Mouse (Mus musculus): ENCODE measurements around the gene Mindy2. TPM values are rescaled to one million over a fixed set of nuclear protein-coding genes. Genes with fewer than 3 reads are reported as not detected.

Mindy2 gene
- polyA plus RNA-seq, 1 experiment from 2014 or later, result 21.5 TPM

GRCm38 (mm10) chr9:70678682-70679131, 21.7 kb upstream of the Mindy2 start, which contains the start of gene Adam10:
Gene Adam10 (plus strand): TSS chr9:70678997.
- Histone ChIP-seq H3K4me1 (peaks cover 15% of the 10 kb centered on the region), H3K9ac (peak within 1 kb of the TSS; percentile 99), H3K27ac (peak within 1 kb of the TSS; percentile 99), H3K9me3 (replicated peaks) (no peaks in the 10 kb centered on the region), H3K36me3 (no peaks in the 10 kb centered on the region), H3K4me2 (replicated peaks) (peak within 1 kb of the TSS; percentile 87), H3K27me3 (no peaks in the 10 kb centered on the region), H3K4me3 (peak within 1 kb of the TSS; percentile 99)
- 0% methylated on average over 48 of the region's 48 CpGs for WGBS
- ATAC-seq (ENCODE audit: low FRiP score), result peak; percentile 99

GRCm38 (mm10) chr9:70675961-70676360, 19.0 kb upstream of the Mindy2 start:
- H3K4me2 ChIP-seq (replicated peaks), result no peak overlapping the region
- no peak overlapping the region for H3K4me3 ChIP-seq
- H3K9me3 ChIP-seq (replicated peaks), result no peaks in the 10 kb centered on the region
- ATAC-seq (ENCODE audit: low FRiP score), result no peak
- peaks cover 6% of the 10 kb centered on the region for H3K4me1 ChIP-seq
- no peak overlapping the region for H3K27ac ChIP-seq
- 87% methylated on average over 5 of the region's 5 CpGs for WGBS
- no peak overlapping the region for H3K9ac ChIP-seq
- H3K36me3 ChIP-seq, result no peaks in the 10 kb centered on the region
- H3K27me3 ChIP-seq, result no peaks in the 10 kb centered on the region

- no peak overlapping the region for H3K9ac ChIP-seq
- H3K4me3 ChIP-seq, result no peak overlapping the region
- ATAC-seq (ENCODE audit: low FRiP score), result no peak
- no peaks in the 10 kb centered on the region for H3K27me3 ChIP-seq
- no peak overlapping the region for H3K4me2 ChIP-seq (replicated peaks)
- no peaks in the 10 kb centered on the region for H3K36me3 ChIP-seq
- H3K9me3 ChIP-seq (replicated peaks), result no peaks in the 10 kb centered on the region
- 0 out of 2 replicates have a peak, but pooled peaks cover 2% of the 10 kb centered on the region for H3K4me1 ChIP-seq
- H3K27ac ChIP-seq, result no peak overlapping the region
- WGBS, result 80% methylated on average over 4 of the region's 4 CpGs
Observed at GRCm38 (mm10) chr9:70675117-70675516, 18.1 kb upstream of the Mindy2 start.

DNA sequence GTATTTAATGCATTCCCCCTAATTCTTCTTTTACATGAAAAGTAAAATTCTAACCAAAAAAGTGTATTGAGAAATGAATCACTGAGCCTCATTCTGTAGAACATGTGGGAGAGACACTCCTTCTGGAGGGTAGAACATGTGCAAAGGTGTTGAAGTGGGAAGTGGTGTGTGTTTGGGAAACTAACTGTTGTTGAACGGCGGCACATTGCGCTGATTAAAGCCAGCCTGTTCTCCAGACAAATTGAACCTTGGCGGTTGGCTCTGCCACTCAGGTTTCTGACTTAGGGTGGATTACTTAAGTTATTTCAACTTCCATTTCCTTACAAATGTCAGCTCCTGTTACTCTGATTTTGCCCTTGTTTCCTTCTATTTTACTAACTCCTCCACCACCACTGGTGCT, 16.7 kb upstream of the Mindy2 start:
- no peaks in the 10 kb centered on the region for H3K9me3 ChIP-seq (replicated peaks)
- no peak overlapping the region for H3K4me3 ChIP-seq
- WGBS, result 87% methylated on average over 4 of the region's 4 CpGs
- ATAC-seq (ENCODE audit: low FRiP score), result no peak
- H3K4me2 ChIP-seq (replicated peaks), result no peak overlapping the region
- no peak overlapping the region for H3K9ac ChIP-seq
- H3K27me3 ChIP-seq, result no peaks in the 10 kb centered on the region
- no peaks in the 10 kb centered on the region for H3K36me3 ChIP-seq
- H3K4me1 ChIP-seq, result no peaks in the 10 kb centered on the region
- H3K27ac ChIP-seq, result no peak overlapping the region

- H3K4me2 ChIP-seq (replicated peaks), result no peak overlapping the region
- H3K27ac ChIP-seq, result no peak overlapping the region
- H3K4me1 ChIP-seq, result no peaks in the 10 kb centered on the region
- no peaks in the 10 kb centered on the region for H3K36me3 ChIP-seq
- no peaks in the 10 kb centered on the region for H3K9me3 ChIP-seq (replicated peaks)
- 50% methylated on average over 10 of the region's 10 CpGs for WGBS
- no peak overlapping the region for H3K4me3 ChIP-seq
- no peak overlapping the region for H3K9ac ChIP-seq
- H3K27me3 ChIP-seq, result no peaks in the 10 kb centered on the region
- ATAC-seq (ENCODE audit: low FRiP score), result no peak
Observed at GRCm38 (mm10) chr9:70671772-70672579, 15.0 kb upstream of the Mindy2 start.

DNA sequence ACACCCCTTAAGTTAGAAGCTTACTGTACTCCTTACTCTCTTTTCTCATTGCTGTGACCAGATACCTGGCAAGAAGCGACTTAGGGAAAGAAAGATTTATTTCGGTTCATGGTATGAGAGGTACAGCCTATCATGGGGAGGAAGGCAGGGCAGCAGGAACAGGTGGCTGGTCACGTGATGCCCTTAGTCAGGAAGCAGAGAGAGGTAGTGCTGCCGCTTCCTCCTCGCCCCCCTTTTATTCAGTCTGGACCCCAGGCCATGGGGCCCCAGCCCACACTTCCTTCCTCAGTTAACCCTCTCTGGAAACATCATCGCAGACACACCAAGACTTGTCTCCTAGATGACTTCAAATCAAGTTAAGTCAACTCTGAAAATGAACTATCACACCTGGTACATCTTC, 14.3 kb upstream of the Mindy2 start:
- Histone ChIP-seq H3K4me2 (replicated peaks) (no peak overlapping the region), H3K4me3 (no peak overlapping the region), H3K9ac (no peak overlapping the region), H3K27ac (no peak overlapping the region), H3K4me1 (no peaks in the 10 kb centered on the region), H3K36me3 (no peaks in the 10 kb centered on the region), H3K27me3 (no peaks in the 10 kb centered on the region), H3K9me3 (replicated peaks) (no peaks in the 10 kb centered on the region)
- 79% methylated on average over 6 of the region's 6 CpGs for WGBS
- no peak for ATAC-seq (ENCODE audit: low FRiP score)

DNA sequence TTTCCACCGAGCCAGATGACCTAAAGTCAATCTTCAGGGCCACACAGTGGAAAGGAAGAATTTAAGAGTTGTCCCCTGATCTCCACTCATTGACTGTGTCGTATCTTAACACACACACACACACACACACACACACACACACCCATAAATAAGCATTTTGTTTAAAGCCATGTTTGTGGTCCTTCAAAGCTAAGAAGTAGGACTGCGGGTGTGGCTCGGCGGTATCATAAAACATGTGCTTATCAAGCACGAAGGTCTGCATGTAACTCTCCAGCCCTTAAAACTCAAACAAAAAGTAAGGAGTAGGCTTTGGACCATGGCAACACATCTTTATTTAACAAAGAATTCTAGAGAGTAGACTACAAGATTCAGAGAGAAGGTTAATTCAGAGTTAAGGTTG, 13.4 kb upstream of the Mindy2 start:
- H3K36me3 ChIP-seq, result no peaks in the 10 kb centered on the region
- WGBS, result 90% methylated on average over 6 of the region's 6 CpGs

DNA sequence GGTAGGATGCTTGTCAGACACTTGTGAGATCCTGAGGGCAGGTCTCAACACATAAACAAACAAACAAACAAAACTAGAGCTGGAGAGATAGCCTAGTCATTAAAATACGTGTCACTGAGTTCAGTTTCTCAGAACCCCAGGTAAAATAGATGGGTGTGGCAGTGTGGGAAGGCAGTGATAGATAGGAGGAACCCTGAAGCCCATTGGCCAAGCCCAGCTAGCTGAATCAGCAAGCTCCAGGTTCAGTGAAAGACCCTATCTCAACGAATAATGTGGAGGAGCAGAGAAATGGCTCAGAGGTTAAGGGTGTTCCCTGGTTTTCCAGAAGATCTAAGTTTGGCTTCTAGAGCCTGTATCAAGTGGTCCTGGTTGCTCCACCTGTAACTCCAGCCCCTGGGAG, 12.2 kb upstream of the Mindy2 start:
- Histone ChIP-seq H3K36me3 (no peaks in the 10 kb centered on the region), H3K27me3 (no peaks in the 10 kb centered on the region), H3K4me3 (no peak overlapping the region), H3K9me3 (replicated peaks) (no peaks in the 10 kb centered on the region), H3K27ac (no peak overlapping the region), H3K4me1 (no peaks in the 10 kb centered on the region), H3K4me2 (replicated peaks) (no peak overlapping the region), H3K9ac (no peak overlapping the region)
- 69% methylated on average over 2 of the region's 2 CpGs for WGBS
- ATAC-seq (ENCODE audit: low FRiP score), result no peak

More for the DNA sequence above, 13.4 kb upstream of the Mindy2 start:
- no peak for ATAC-seq (ENCODE audit: low FRiP score)
- H3K4me3 ChIP-seq, result no peak overlapping the region
- no peaks in the 10 kb centered on the region for H3K4me1 ChIP-seq
- no peak overlapping the region for H3K9ac ChIP-seq
- H3K4me2 ChIP-seq (replicated peaks), result no peak overlapping the region
- H3K27me3 ChIP-seq, result no peaks in the 10 kb centered on the region
- H3K9me3 ChIP-seq (replicated peaks), result no peaks in the 10 kb centered on the region
- H3K27ac ChIP-seq, result no peak overlapping the region

GRCm38 (mm10) chr9:70668048-70668447, 11.1 kb upstream of the Mindy2 start:
- Histone ChIP-seq H3K4me2 (replicated peaks) (no peak overlapping the region), H3K9ac (no peak overlapping the region), H3K36me3 (no peaks in the 10 kb centered on the region), H3K4me3 (no peak overlapping the region), H3K9me3 (replicated peaks) (no peaks in the 10 kb centered on the region), H3K27me3 (no peaks in the 10 kb centered on the region), H3K4me1 (no peaks in the 10 kb centered on the region), H3K27ac (no peak overlapping the region)
- ATAC-seq (ENCODE audit: low FRiP score), result no peak

DNA sequence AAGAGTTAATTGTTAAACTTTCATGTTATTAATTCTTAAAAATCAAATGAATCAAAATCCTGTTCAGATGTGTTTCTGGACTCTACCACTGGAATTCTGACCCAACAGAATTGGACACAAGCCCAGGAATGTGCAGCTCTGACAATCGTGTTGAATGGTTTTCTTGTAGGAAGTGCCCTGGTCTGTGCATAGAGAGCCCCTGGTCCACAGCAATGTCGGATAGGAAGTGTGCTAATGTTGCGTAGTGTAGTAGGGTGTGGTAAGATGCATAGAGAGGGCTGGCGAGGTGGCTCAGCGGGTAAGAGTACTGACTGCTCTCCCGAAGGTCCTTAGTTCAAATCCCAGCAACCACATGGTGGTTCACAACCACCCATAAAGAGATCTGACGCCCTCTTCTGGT, 9.8 kb upstream of the Mindy2 start:
- Histone ChIP-seq H3K9ac (no peak overlapping the region), H3K27ac (no peak overlapping the region), H3K36me3 (no peaks in the 10 kb centered on the region), H3K27me3 (no peaks in the 10 kb centered on the region), H3K4me3 (no peak overlapping the region), H3K4me1 (no peaks in the 10 kb centered on the region), H3K9me3 (replicated peaks) (no peaks in the 10 kb centered on the region), H3K4me2 (replicated peaks) (no peak overlapping the region)
- 79% methylated on average over 7 of the region's 7 CpGs for WGBS
- no peak for ATAC-seq (ENCODE audit: low FRiP score)

DNA sequence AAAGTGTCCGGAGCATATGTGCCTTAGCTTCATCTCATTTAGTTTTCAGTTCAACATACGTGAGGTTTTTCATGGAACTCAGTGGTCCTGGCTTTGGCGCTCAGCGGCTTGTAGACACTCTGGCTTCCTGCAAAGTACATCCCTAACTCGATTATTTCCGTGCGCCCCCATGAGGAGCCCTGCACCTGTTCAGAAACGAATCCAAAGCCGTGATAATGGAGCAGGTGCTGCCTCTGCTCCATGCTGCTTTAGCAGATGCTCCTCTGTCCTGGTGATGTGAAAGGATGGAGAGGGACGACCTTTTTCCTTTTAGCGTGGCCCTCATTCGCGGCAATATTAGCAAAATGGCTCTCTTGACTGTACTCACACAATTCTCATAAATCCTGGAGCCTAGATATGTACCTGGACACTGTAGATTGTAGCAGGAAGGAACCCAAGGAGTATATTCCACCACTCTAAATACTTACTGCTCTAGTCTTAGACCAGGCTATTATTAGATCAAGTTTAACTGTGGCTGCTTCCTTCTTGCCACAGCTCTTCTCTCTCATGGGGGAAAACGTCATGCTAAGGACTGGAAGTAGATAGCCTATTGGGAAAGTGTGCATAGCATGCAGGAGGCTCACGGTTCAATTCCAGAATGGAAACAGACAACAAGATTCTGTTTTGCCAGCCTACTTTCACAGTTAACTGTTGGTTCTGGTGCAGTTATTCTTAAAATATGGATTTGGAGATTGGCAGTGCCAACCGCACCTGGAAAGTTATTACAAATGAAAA, 8.6 kb upstream of the Mindy2 start:
- 70% methylated on average over 16 of the region's 16 CpGs for WGBS

DNA sequence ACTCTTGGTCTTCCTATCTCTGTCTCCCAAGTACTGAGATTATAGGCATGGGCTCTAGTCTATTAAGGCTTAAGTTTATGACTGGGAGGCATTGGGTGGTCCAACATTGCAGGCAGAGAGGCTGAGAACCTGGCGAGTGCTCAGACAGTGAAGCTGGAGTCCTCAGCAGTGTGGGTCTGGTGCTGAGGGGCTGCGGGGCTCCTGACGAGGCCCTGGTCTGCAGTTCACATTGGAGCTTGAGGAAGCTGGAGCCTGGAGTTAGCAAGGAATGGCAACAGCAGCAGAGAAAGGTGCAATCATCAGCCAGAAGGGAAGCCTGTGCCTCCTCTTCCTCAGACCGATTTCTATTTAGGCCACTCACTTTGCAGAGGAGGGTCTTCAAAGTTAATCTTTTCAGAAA, 7.9 kb upstream of the Mindy2 start:
- Histone ChIP-seq H3K9ac (no peak overlapping the region), H3K9me3 (replicated peaks) (no peaks in the 10 kb centered on the region), H3K36me3 (no peaks in the 10 kb centered on the region), H3K27me3 (no peaks in the 10 kb centered on the region), H3K4me3 (no peak overlapping the region), H3K4me1 (no peaks in the 10 kb centered on the region), H3K4me2 (replicated peaks) (no peak overlapping the region), H3K27ac (no peak overlapping the region)
- 74% methylated on average over 4 of the region's 4 CpGs for WGBS
- ATAC-seq (ENCODE audit: low FRiP score), result no peak

More for the DNA sequence above, 8.6 kb upstream of the Mindy2 start:
- H3K27ac ChIP-seq, result no peak overlapping the region
- ATAC-seq (ENCODE audit: low FRiP score), result no peak
- no peaks in the 10 kb centered on the region for H3K9me3 ChIP-seq (replicated peaks)
- H3K27me3 ChIP-seq, result no peaks in the 10 kb centered on the region
- H3K9ac ChIP-seq, result no peak overlapping the region
- H3K36me3 ChIP-seq, result no peaks in the 10 kb centered on the region
- H3K4me3 ChIP-seq, result no peak overlapping the region
- H3K4me2 ChIP-seq (replicated peaks), result no peak overlapping the region
- no peaks in the 10 kb centered on the region for H3K4me1 ChIP-seq

Data from hindbrain, embryonic 12.5 days (tissue).